ENCODE assay signal across 16 mouse cellular contexts in genomic region chr1:135130376-135131018, GRCm38 (mm10). TPM values are rescaled to one million over a fixed set of nuclear protein-coding genes. Genes with fewer than 3 reads are reported as not detected.
A peak's percentile ranks its signal among the peaks of the same experiment; 100 is the strongest.
DNase-seq lines count a peak whose midpoint lies in the region; ATAC-seq and TF ChIP-seq lines count a peak whose summit lies in the region.
"Had no signal": no experiment of that assay in that cellular context is flagged by ENCODE, and none has a peak within 500 bp of the region (broad histone marks: within the 10 kb centered on the region; RNA-seq: fewer than 3 reads in every experiment).

No protein-coding gene starts in this region.

- H3K36me3 ChIP-seq in C2C12 (ENCODE audit: control insufficient read depth, insufficient read depth) (no peaks in the 10 kb centered on the region), G1E (replicated peaks) (peaks cover 62% of the 10 kb centered on the region)
- no peaks in the 10 kb centered on the region for H3K36me3 ChIP-seq in liver, embryonic 13.5 days
- H3K36me3 ChIP-seq: heart, embryonic 13.5 days had no signal

- H3K79me2 ChIP-seq in C2C12 (ENCODE audit: control insufficient read depth, insufficient read depth) = no peaks in the 10 kb centered on the region

- peak overlapping the region; percentile 61 for H3K4me2 ChIP-seq in liver, embryonic 13.5 days
- H3K4me2 ChIP-seq: heart, embryonic 13.5 days had no signal

- 21% methylated on average over 2 of the region's 2 CpGs for WGBS in liver, embryonic 13.5 days (ENCODE audit: insufficient replicate concordance)

- H3K27me3 ChIP-seq in C2C12 (ENCODE audit: control insufficient read depth, insufficient read depth, insufficient read length) (no peaks in the 10 kb centered on the region), G1E (ENCODE audit: insufficient read depth, low read length) (no peaks in the 10 kb centered on the region; the same call in 1 of the 2 replicates)
- H3K27me3 ChIP-seq in liver, embryonic 13.5 days = peaks cover 9% of the 10 kb centered on the region; the same call in 1 of the 2 replicates

- H3K79me3 ChIP-seq in C2C12 (ENCODE audit: low read depth) = no peaks in the 10 kb centered on the region

- H3K9ac ChIP-seq in liver, embryonic 13.5 days = no peak overlapping the region
- H3K9ac ChIP-seq: heart, embryonic 13.5 days had no signal

- ATAC-seq in G1E (ENCODE audit: extremely low read depth, insufficient number of reproducible peaks, low FRiP score, poor library complexity, severe bottlenecking) = no peak
- no peak for ATAC-seq in liver, embryonic 13.5 days (ENCODE audit: low read depth)
- ATAC-seq: hindbrain, embryonic 16.5 days had no signal

- H3K9me3 ChIP-seq in G1E (replicated peaks) = no peaks in the 10 kb centered on the region
- no peaks in the 10 kb centered on the region for H3K9me3 ChIP-seq in liver, embryonic 13.5 days (replicated peaks)
- H3K9me3 ChIP-seq: heart, embryonic 13.5 days had no signal

- TF ChIP-seq CTCF in layer of hippocampus, adult 2 months (conservative IDR thresholded peaks at IDR 0.05) = peak; percentile 11; the same call in 1 of the 2 replicates
- TF ChIP-seq CTCF in C2C12 (IDR thresholded peaks at IDR 0.05; ENCODE audit: control insufficient read depth, insufficient read depth, insufficient read length) (no peak), G1E (IDR thresholded peaks at IDR 0.05; ENCODE audit: low read depth, low read length) (no peak)

- no peak for DNase-seq in layer of hippocampus, adult 2 months (ENCODE audit: low spot score in 2 of 2)
- DNase-seq in layer of hippocampus, postnatal 25 days (ENCODE audit: extremely low spot score in 1 of 2, low spot score in 1 of 2) = no peak
- DNase-seq in G1E (ENCODE audit: low spot score) = peak; percentile 73
- DNase-seq in liver, embryonic 13.5 days = no peak
- DNase-seq in frontal cortex, postnatal 10 days (ENCODE audit: low spot score in 2 of 2) = no peak
- no peak for DNase-seq in MN1 (ENCODE audit: low spot score)
- DNase-seq: cerebellum, adult 2 months had no signal

- H3ac ChIP-seq in C2C12 (ENCODE audit: control insufficient read depth, insufficient read length, low read depth) = no peak overlapping the region

- peaks cover 86% of the 10 kb centered on the region for H3K4me1 ChIP-seq in G1E (ENCODE audit: insufficient read depth, low read depth, low read length)
- H3K4me1 ChIP-seq in liver, embryonic 13.5 days (replicated peaks) = peaks cover 62% of the 10 kb centered on the region

- no peak overlapping the region for H3K4me3 ChIP-seq in layer of hippocampus, adult 2 months
- no peak overlapping the region for H3K4me3 ChIP-seq in C2C12 (ENCODE audit: insufficient read depth, poor library complexity, severe bottlenecking)
- peak overlapping the region; percentile 77 for H3K4me3 ChIP-seq in G1E (ENCODE audit: low read depth, low read length)
- no peak overlapping the region for H3K4me3 ChIP-seq in liver, embryonic 13.5 days (replicated peaks)
- H3K4me3 ChIP-seq: heart, embryonic 13.5 days had no signal

- no peak overlapping the region for H3K27ac ChIP-seq in layer of hippocampus, adult 2 months
- H3K27ac ChIP-seq in liver, embryonic 13.5 days = peak overlapping the region; percentile 16; the same call in 1 of the 2 replicates
- H3K27ac ChIP-seq: kidney, postnatal 0 days had no signal

TF ChIP-seq in C2C12, 6 proteins besides CTCF, POLR2A, EP300 and RAD21:
- TF ChIP-seq USF1 (IDR thresholded peaks at IDR 0.05; ENCODE audit: low read depth) (peak; percentile 81), MAX (IDR thresholded peaks at IDR 0.05) (no peak)

RNA-seq across cellular contexts. Expression of gene Ptpn7, which starts 2.0 kb away (rescaled TPM):
- not detected for total RNA-seq in layer of hippocampus, adult 2 months (2021)
- total RNA-seq in layer of hippocampus, postnatal 25 days (2021) = under 1 TPM in 1 of 2 experiments, not detected in 1; 0.12 TPM
- 0.80 TPM for polyA plus RNA-seq in C2C12 (2012; fragmentation: generic; extraction: Trizol)
- 132 and 147 TPM in 2 replicates for total RNA-seq in G1E (2014; fragmentation: Nextera tagmentation)
- 212 and 227 TPM in 2 replicates for total RNA-seq in G1E (2017)
- 341 and 359 TPM in 2 replicates for polyA plus RNA-seq in G1E (2012)
- polyA plus RNA-seq in liver, embryonic 13.5 days (2015; fragmentation: Nextera tagmentation; extraction: Ambion mirVana) = 16.0 and 17.9 TPM in 2 replicates
- total RNA-seq: layer of hippocampus, postnatal 14 days had no signal

RNA-seq across cellular contexts. Expression of gene Arl8a, which starts 16.1 kb away (rescaled TPM):
- 100 to 1,000 TPM; 247 to 258 TPM for total RNA-seq in layer of hippocampus, adult 2 months (2021)
- total RNA-seq in layer of hippocampus, postnatal 25 days (2021) = 100 to 1,000 TPM; 259 to 264 TPM
- polyA plus RNA-seq in C2C12 (2012; fragmentation: generic; extraction: Trizol) (51.4 TPM), G1E (2012) (88.0 and 99.6 TPM in 2 replicates)
- total RNA-seq in G1E (2014; fragmentation: Nextera tagmentation) (93.7 and 103 TPM in 2 replicates), G1E (2017) (45.0 and 46.6 TPM in 2 replicates)
- 8.9 and 10.5 TPM in 2 replicates for polyA plus RNA-seq in liver, embryonic 13.5 days (2015; fragmentation: Nextera tagmentation; extraction: Ambion mirVana)

RNA-seq across cellular contexts. Expression of gene Lgr6, which starts 25.4 kb away (rescaled TPM):
- total RNA-seq in layer of hippocampus, adult 2 months (2021) = 1 to 10 TPM; 2.4 TPM
- total RNA-seq in layer of hippocampus, postnatal 25 days (2021) = 1 to 10 TPM; 1.6 to 2.4 TPM
- polyA plus RNA-seq in C2C12 (2012; fragmentation: generic; extraction: Trizol) (32.9 TPM), G1E (2012) (0.43 and 0.54 TPM in 2 replicates)
- total RNA-seq in G1E (2014; fragmentation: Nextera tagmentation) (0.30 TPM in 1 of 2 replicates, not detected in the other), G1E (2017) (0.12 and 0.38 TPM in 2 replicates)
- 0.05 and 0.15 TPM in 2 replicates for polyA plus RNA-seq in liver, embryonic 13.5 days (2015; fragmentation: Nextera tagmentation; extraction: Ambion mirVana)
- polyA plus RNA-seq: liver, adult 2 months had no signal

RNA-seq across cellular contexts. Expression of gene Gpr37l1, which starts 37.0 kb away (rescaled TPM):
- total RNA-seq in layer of hippocampus, adult 2 months (2021) = 100 to 1,000 TPM; 193 to 194 TPM
- 100 to 1,000 TPM; 226 to 229 TPM for total RNA-seq in layer of hippocampus, postnatal 25 days (2021)
- polyA plus RNA-seq in C2C12 (2012; fragmentation: generic; extraction: Trizol) = not detected
- not detected in 2 replicates for total RNA-seq in G1E (2014; fragmentation: Nextera tagmentation)
- 0.05 TPM in 1 of 2 replicates, not detected in the other for total RNA-seq in G1E (2017)
- polyA plus RNA-seq in G1E (2012) = not detected in 2 replicates
- polyA plus RNA-seq in liver, embryonic 13.5 days (2015; fragmentation: Nextera tagmentation; extraction: Ambion mirVana) = not detected in 2 replicates
- total RNA-seq: liver, adult 2 months had no signal
- polyA plus RNA-seq: embryonic facial prominence, embryonic 11.5 days; forebrain, embryonic 11.5 days; heart, embryonic 13.5 days; kidney, postnatal 0 days; liver, adult 2 months; neural tube, embryonic 11.5 days had no signal

Comparison
In these comparisons a context has a peak if more than half of its experiments do, and no peak if none do; other contexts are left out.
1. RNA of gene Ptpn7, which starts 2.0 kb away (total RNA-seq): 132 to 227 TPM in G1E; 0.12 TPM in layer of hippocampus, postnatal 25 days and not detected in layer of hippocampus, adult 2 months; every median in the first group is over 100 times any median in the second.